Mouse (Mus musculus) adrenal gland, postnatal 10 days (tissue): Measurements from ENCODE around the gene Lsg1. TPM values are rescaled to one million over a fixed set of nuclear protein-coding genes. Genes with fewer than 3 reads are reported as not detected.
A peak's percentile ranks its signal among the peaks of the same experiment; 100 is the strongest.

Experiments used
- DNase-seq: peaks from one replicate; pipeline ENCODE4 v3.0.0; 2021; ENCODE audit warnings: mixed read lengths
- total RNA-seq, 2 experiments: library from RNA; stranded (reverse); gene quantifications; 2 replicates each; pipeline ENCODE4 v1.2.3; 2021

Lsg1 gene
- total RNA-seq, 2 experiments from 2014 or later = 34.4 to 35.2 TPM

GRCm38 (mm10) chr16:30601046-30601832 lies 13.8 kb upstream of the Lsg1 start:
- peak; percentile 83 for DNase-seq

- peak; percentile 74 for DNase-seq
These were observed 13.1 kb upstream of the Lsg1 start for GRCm38 (mm10) chr16:30600431-30601045.

GRCm38 (mm10) chr16:30599491-30600268 lies 12.3 kb upstream of the Lsg1 start, which contains the start of gene Fam43a:
Gene Fam43a (plus strand): TSS chr16:30599723.
- peak; percentile 95 for DNase-seq

GRCm38 (mm10) chr16:30596959-30597681 lies 9.7 kb upstream of the Lsg1 start:
- DNase-seq = peak; percentile 92

- DNase-seq = no peak
These were observed 8.6 kb upstream of the Lsg1 start for GRCm38 (mm10) chr16:30595835-30596557.

- DNase-seq = no peak
These were observed 8.0 kb upstream of the Lsg1 start for GRCm38 (mm10) chr16:30595356-30595755.

GRCm38 (mm10) chr16:30591990-30592389 lies 4.6 kb upstream of the Lsg1 start:
- no peak for DNase-seq

GRCm38 (mm10) chr16:30590264-30591209 lies 3.1 kb upstream of the Lsg1 start:
- no peak for DNase-seq

GRCm38 (mm10) chr16:30586935-30587493 lies 378 bp downstream of the Lsg1 start:
- DNase-seq = no peak

GRCm38 (mm10) chr16:30580765-30581164 lies 6.6 kb downstream of the Lsg1 start:
- no peak for DNase-seq

- no peak for DNase-seq
These were observed 11.0 kb downstream of the Lsg1 start for GRCm38 (mm10) chr16:30576392-30576791.

GRCm38 (mm10) chr16:30575815-30576214 lies 11.6 kb downstream of the Lsg1 start:
- DNase-seq = no peak

- DNase-seq = no peak
These were observed 15.2 kb downstream of the Lsg1 start for GRCm38 (mm10) chr16:30572239-30572638.

- no peak for DNase-seq
These were observed 16.0 kb downstream of the Lsg1 start for GRCm38 (mm10) chr16:30571378-30571777.

GRCm38 (mm10) chr16:30570173-30570572 lies 17.2 kb downstream of the Lsg1 start:
- no peak for DNase-seq

- DNase-seq = no peak
These were observed 21.8 kb downstream of the Lsg1 start for GRCm38 (mm10) chr16:30565631-30566030.

- DNase-seq = no peak
These were observed 26.8 kb downstream of the Lsg1 start for GRCm38 (mm10) chr16:30560601-30561000.

GRCm38 (mm10) chr16:30559312-30559992 lies 27.9 kb downstream of the Lsg1 start:
- peak; percentile 19 for DNase-seq

GRCm38 (mm10) chr16:30554109-30554508 lies 33.3 kb downstream of the Lsg1 start:
- no peak for DNase-seq
